Mouse (Mus musculus): ENCODE data around the gene Cyp2c38. TPM values are rescaled to one million over a fixed set of nuclear protein-coding genes. Genes with fewer than 3 reads are reported as not detected.
"Not testable (repeated sequence)": the region's sequence is repeated elsewhere in the genome, so short reads cannot be mapped to it uniquely, and the experiment has no call there.

The Cyp2c38 gene
- polyA plus RNA-seq (2012; ENCODE audit: insufficient read depth, insufficient read length, low replicate concordance, missing spikeins), result not detected in 2 replicates

GRCm38 (mm10) chr19:39462941-39463340 is at the start of gene Cyp2c38:
TSS of gene Cyp2c38 (minus strand) at chr19:39463075.
- no peak within 1 kb of the TSS for H3K4me3 ChIP-seq (ENCODE audit: insufficient read depth, low read depth, low read length)
- H3K4me1 ChIP-seq (ENCODE audit: control insufficient read depth, insufficient read depth, low read length), result no peaks in the 10 kb centered on the region
- no peak within 1 kb of the TSS for H3K27ac ChIP-seq (ENCODE audit: insufficient read depth, low read depth, low read length)
- WGBS, result 85% methylated on average over 1 of the region's 1 CpGs
- no peak for TF ChIP-seq CTCF (IDR thresholded peaks at IDR 0.05; ENCODE audit: insufficient read depth, low read depth, low read length)

- 80% methylated on average over 4 of the region's 4 CpGs for WGBS
- Histone ChIP-seq H3K27ac (ENCODE audit: insufficient read depth, low read depth, low read length) (no peak within 1 kb of the TSS), H3K4me1 (ENCODE audit: control insufficient read depth, insufficient read depth, low read length) (no peaks in the 10 kb centered on the region), H3K4me3 (ENCODE audit: insufficient read depth, low read depth, low read length) (no peak within 1 kb of the TSS)
- TF ChIP-seq POLR2A (IDR thresholded peaks at IDR 0.05; ENCODE audit: insufficient read depth, low read depth, low read length), result no peak
- TF ChIP-seq CTCF (IDR thresholded peaks at IDR 0.05; ENCODE audit: insufficient read depth, low read depth, low read length), result no peak
These were observed 47.7 kb upstream of the Cyp2c38 start, which contains the start of gene Cyp2c39 for GRCm38 (mm10) chr19:39510534-39510933. TSS of gene Cyp2c39 (plus strand) at chr19:39510862.

GRCm38 (mm10) chr19:39509533-39509932 is 46.7 kb upstream of the Cyp2c38 start:
- Histone ChIP-seq H3K27ac (ENCODE audit: insufficient read depth, low read depth, low read length) (no peak overlapping the region), H3K4me3 (ENCODE audit: insufficient read depth, low read depth, low read length) (no peak overlapping the region), H3K4me1 (ENCODE audit: control insufficient read depth, insufficient read depth, low read length) (no peaks in the 10 kb centered on the region)
- WGBS, result 65% methylated on average over 1 of the region's 1 CpGs
- TF ChIP-seq POLR2A (IDR thresholded peaks at IDR 0.05; ENCODE audit: insufficient read depth, low read depth, low read length) (no peak), CTCF (IDR thresholded peaks at IDR 0.05; ENCODE audit: insufficient read depth, low read depth, low read length) (no peak)

- no peak overlapping the region for H3K27ac ChIP-seq (ENCODE audit: insufficient read depth, low read depth, low read length)
- TF ChIP-seq CTCF (IDR thresholded peaks at IDR 0.05; ENCODE audit: insufficient read depth, low read depth, low read length), result no peak
- TF ChIP-seq POLR2A (IDR thresholded peaks at IDR 0.05; ENCODE audit: insufficient read depth, low read depth, low read length), result no peak
- no peaks in the 10 kb centered on the region for H3K4me1 ChIP-seq (ENCODE audit: control insufficient read depth, insufficient read depth, low read length)
- no peak overlapping the region for H3K4me3 ChIP-seq (ENCODE audit: insufficient read depth, low read depth, low read length)
These were observed 43.5 kb upstream of the Cyp2c38 start for GRCm38 (mm10) chr19:39506341-39506740.

- H3K4me1 ChIP-seq (ENCODE audit: control insufficient read depth, insufficient read depth, low read length); H3K4me3 ChIP-seq (ENCODE audit: insufficient read depth, low read depth, low read length); H3K27ac ChIP-seq (ENCODE audit: insufficient read depth, low read depth, low read length): not testable (repeated sequence)
- WGBS, result 88% methylated on average over 1 of the region's 1 CpGs
These were observed 21.1 kb upstream of the Cyp2c38 start for GRCm38 (mm10) chr19:39483961-39484360.

GRCm38 (mm10) chr19:39463923-39464322 is 1.0 kb upstream of the Cyp2c38 start:
- H3K27ac ChIP-seq (ENCODE audit: insufficient read depth, low read depth, low read length), result no peak overlapping the region
- H3K4me3 ChIP-seq (ENCODE audit: insufficient read depth, low read depth, low read length), result no peak overlapping the region
- no peaks in the 10 kb centered on the region for H3K4me1 ChIP-seq (ENCODE audit: control insufficient read depth, insufficient read depth, low read length)
- TF ChIP-seq POLR2A (IDR thresholded peaks at IDR 0.05; ENCODE audit: insufficient read depth, low read depth, low read length) (no peak), CTCF (IDR thresholded peaks at IDR 0.05; ENCODE audit: insufficient read depth, low read depth, low read length) (no peak)

Other genes starting within 250 kb of the Cyp2c38 start
- gene Cyp2c29, start 193.7 kb downstream of the Cyp2c38 start, polyA plus RNA-seq (2012; ENCODE audit: insufficient read depth, insufficient read length, low replicate concordance, missing spikeins), result not detected in 2 replicates
- gene Cyp2c39, start 47.8 kb upstream of the Cyp2c38 start, polyA plus RNA-seq (2012; ENCODE audit: insufficient read depth, insufficient read length, low replicate concordance, missing spikeins), result not detected in 2 replicates
- gene Cyp2c67, start 186.0 kb upstream of the Cyp2c38 start, polyA plus RNA-seq (2012; ENCODE audit: insufficient read depth, insufficient read length, low replicate concordance, missing spikeins), result not detected in 2 replicates

All from olfactory bulb, adult 2 months (tissue).